Mouse (Mus musculus) megakaryocyte, adult 5-6 weeks (primary cell): ENCODE measurements around the gene Usp38. TPM values are rescaled to one million over a fixed set of nuclear protein-coding genes. Genes with fewer than 3 reads are reported as not detected.

ENCODE experiments used
- ATAC-seq: 2 replicates; pipeline ENCODE4 v1.8.0; 2016; ENCODE audit warnings: mild to moderate bottlenecking, inconsistent platforms; ENCODE audit not compliant: poor library complexity, severe bottlenecking
- total RNA-seq, 2 experiments: library from RNA; stranded (forward) in 1 of 2; stranded (reverse) in 1 of 2; fragments of 153-499, 151-499 nt in 1 of 2; fragments of 221-1000, 200-1000 nt in 1 of 2; gene quantifications; 2 replicates each; pipeline versions ENCODE4 v1.2.3 to v1.2.4; 2015 to 2017

The Usp38 gene
- total RNA-seq, 2 experiments from 2014 or later: 30.0 to 31.2 TPM

GRCm38 (mm10) chr8:80962592-80962983 lies 52.1 kb downstream of the Usp38 start:
- 0 out of 2 replicates have a peak, but pooled peaks have one; percentile 12 for ATAC-seq

- no peak for ATAC-seq
Observed at GRCm38 (mm10) chr8:80961937-80962591, 52.7 kb downstream of the Usp38 start.

DNA sequence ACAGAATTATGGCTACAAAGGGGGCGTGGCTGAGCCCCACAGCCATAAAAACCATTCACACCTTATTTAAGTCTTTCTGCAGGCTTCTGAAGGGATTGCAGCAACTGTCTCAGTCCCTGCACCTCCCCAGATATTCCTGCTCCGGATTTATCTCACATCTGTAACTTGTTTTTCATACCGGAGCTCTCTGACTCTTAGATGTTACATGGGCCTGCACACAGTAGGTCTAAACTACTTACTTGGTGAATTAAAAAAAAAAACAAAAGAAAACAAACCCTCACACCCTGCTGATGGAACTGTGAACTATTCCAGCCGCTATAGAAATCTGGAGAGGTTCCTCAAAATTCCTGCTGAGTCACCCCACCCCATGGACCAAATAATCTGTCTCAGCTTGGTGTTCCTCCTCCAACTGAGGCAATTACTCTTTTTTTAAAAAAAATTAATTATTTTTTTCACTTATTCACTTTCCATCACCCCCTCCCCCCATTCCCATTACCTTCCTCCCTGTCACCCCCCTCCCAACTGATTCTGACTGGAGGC lies 53.6 kb downstream of the Usp38 start:
- peak; percentile 59 for ATAC-seq

DNA sequence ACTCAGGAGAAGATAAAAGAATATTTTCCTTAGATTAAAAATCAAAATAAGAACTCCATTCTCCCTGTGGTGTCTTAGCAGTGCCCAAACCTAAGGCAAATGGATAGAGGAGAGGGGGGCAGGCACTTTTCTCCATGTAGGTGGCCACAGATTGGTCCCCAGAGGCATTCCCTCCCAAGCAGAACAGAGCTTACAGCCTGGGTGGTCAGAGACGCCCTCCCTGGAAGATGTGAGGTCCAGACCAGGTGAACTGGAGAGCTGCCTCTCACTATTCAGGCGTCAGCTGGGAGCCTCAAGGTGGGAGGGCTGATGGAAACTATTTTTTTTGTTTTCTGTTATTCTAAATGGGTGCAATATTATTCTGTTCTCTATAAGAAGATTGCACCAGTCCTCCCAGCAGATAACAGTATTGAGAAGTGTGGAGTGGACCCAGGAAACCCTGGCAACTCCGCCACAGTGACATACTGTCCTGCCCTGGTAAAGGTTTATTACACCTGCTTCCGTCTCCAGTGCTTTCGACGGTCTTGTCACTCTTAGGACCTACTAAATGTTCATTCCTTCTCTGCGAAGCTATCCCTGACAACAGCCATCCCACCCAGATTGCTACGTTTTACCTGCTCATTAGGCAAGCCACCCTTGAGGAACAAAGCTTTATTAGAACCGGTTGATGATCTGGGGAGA lies 55.0 kb downstream of the Usp38 start:
- ATAC-seq: no peak

GRCm38 (mm10) chr8:80957776-80958175 lies 57.0 kb downstream of the Usp38 start:
- no peak for ATAC-seq

DNA sequence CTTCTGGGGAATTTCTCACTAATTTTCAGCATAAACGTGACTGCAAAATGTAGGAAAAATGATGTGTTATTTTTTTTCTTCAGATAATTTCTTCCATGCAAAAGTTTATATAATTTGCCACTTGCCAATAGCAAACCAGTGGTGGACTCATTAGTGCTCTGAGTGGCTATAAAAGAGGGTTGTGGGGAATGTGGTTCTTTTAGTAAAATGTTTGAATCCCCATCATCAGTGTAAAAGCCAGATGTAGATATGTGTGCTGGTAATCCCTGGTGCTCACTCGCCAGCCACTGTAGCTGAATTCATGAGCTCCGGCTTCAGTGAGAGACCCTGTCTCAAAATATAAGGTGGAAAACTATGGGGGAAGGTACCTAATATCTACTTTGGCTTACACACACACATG lies 61.8 kb downstream of the Usp38 start:
- no peak for ATAC-seq

DNA sequence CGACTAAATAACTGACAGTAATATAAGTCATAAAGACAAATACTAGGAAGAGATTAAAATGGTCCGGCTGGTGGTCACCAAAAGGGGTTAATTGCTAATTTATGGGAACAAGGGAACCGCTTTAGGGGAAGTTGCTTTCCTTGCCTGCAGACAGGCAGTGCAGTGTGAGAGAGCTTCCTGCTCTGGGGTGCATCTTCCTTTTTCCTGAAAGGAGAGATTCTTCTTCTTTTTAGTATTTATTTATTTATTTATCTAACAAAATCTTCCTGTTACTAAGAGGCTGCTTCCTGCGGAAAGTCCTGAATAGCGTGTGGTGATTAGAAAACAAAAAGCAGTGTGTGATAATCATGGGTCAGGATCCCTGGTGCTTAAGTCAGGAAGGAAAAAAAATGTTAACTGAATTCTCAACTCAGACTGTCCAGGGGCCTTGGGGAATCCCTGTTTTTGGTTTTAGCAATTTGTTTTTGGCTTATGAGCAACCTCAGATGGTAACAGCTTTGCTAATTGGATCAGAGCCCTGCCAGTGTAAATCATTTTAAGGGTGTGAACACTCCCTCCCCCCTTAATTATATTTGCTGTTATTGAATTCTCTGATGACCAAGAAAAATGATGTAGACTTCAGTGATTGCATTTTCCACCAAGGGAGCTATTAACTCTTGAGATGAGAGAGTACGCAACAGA lies 62.4 kb downstream of the Usp38 start:
- ATAC-seq: peak; percentile 74

DNA sequence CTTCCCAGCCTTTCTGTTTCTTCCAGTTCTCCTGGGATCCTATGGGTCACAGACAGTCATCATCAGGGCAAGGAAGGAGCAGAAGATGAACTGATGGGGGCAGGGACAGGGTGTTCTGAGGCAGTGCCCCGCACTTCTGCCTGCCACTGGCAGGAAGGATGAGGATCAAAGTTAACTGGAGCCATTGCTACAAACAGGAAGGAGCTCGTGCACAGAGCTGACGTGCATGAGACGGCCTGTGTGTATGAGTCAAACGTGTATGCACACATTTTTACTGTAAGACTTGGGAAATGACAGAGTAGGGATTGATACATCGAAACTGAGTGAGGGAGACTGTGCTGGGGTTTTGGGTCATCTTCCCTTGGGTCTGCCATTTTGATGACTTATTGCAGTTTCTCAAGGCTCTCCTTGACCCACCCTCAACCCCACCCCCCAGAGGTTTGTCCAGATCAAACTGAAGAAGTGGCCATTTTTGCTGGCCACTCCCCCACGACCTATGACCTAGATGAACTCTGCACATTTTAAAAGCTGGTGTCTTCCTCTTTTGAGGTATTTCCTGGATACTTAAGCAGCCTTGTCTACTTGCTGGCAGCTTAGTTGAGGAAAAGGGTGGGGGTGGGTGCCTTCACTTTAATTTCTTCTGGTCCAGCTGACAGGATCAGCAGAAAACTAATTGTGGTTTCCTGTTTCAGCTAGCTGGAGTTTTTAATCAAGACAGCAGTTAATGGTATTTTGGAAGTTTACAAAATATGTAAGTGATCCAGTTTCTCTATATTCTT lies 66.1 kb downstream of the Usp38 start:
- ATAC-seq: peak; percentile 62

GRCm38 (mm10) chr8:80943742-80944141 lies 71.0 kb downstream of the Usp38 start:
- peak; percentile 90 for ATAC-seq

DNA sequence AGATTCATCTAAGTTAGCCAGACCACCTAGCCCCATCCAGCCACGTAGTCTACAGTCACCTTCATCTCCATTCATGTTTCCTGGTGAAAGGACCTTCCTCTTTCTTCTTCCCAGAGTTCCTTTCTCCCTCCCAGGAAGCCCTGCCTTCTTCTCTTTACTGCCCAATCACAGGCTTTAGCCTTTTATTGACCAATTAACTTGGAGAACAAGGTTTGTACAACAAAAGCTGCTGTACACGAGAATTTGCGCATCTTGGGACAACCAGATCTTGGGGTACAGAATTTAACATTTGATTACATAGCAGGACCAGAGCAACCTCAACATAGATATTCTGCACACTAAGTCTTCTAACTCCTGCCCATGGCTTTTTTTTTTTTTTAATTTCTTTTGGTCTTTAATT lies 73.1 kb downstream of the Usp38 start:
- ATAC-seq: no peak

DNA sequence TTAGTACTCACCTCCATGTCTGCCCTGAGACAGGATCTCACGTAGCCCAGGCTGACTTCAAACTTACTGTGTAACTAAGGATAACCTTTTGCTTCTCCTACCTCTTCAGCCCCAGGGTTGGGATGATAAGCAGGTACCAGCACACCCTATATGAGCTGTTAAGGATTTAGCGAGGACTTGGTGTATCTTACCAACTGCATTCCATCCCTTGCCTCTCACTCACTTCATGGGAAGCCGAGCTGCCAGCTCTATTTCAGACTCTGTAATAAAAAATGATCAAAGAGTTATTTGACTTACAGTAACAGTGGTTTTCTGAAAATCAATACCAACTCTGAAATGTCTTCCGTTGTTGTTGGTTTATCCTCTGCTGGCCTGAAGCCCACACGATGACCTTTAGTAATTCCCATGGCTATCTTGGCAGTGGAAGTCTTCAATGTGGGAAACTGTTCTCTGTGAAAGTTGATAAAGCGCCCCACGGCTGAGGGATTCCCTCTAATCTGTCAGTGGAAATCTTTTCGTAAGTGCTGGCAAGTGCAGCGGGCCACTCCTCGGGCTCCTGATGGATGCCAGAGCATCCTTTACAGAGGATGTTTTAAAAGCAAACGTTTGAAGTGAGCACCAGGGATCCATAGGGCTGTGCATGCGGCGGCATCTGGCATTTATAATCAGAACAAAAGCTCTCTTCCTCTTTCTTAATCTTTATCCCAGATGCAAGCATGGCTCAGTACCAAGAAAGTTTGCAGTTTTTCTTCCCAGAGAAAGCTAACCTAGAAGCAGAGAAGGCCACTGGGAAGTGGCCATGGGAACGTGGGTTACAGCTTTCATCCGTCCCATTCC lies 76.7 kb downstream of the Usp38 start:
- no peak for ATAC-seq

Other genes starting within 250 kb of the Usp38 start
- gene Gab1, start 134.4 kb downstream of the Usp38 start, total RNA-seq (2015): 3.7 and 7.6 TPM in 2 replicates
- gene Gab1, start 134.4 kb downstream of the Usp38 start, total RNA-seq (2017): 1.4 and 1.7 TPM in 2 replicates